Mouse (Mus musculus) megakaryocyte, embryonic 14.5 days (primary cell): ENCODE results near the gene B230118H07Rik.

ENCODE experiments used
- FLI1 ChIP-seq: IDR thresholded peaks from 2 replicates; pipeline ENCODE4 v1.6.1; 2012; ENCODE audit warnings: low read length, inconsistent platforms, mixed read lengths
- GATA1 ChIP-seq: IDR thresholded peaks from 3 replicates; pipeline ENCODE4 v1.6.1; 2012; ENCODE audit warnings: mixed read lengths, low read length, inconsistent platforms, borderline replicate concordance

DNA sequence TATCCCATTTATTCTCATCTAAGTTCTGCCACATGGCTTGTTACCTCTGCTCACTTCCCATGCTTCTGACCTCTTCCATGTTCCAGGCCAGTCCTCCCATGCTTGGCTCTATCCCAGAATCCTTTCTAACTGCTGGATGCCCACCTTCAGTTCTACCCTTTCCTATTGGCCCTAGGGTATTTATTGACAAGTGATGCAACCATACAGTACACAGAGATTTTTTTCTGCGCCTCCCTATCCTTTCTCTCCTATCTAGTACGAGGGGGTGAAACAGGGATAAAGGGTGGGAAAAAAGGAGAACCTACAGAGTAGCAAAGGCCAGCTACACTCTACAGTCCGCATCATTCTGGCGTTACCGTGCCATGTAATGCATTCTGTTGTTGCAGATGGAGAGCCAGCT is 38.7 kb upstream of the B230118H07Rik start:
- TF ChIP-seq FLI1 (no peak), GATA1 (no peak)
